Mouse (Mus musculus) ES-CJ7 (cell line): ENCODE measurements around the gene Rbks.
A peak's percentile ranks its signal among the peaks of the same experiment; 100 is the strongest.

Source experiments
- DNase-seq: peaks from one replicate; pipeline ENCODE4 v3.0.0; 2011; ENCODE audit warnings: low read depth, low spot score

Rbks gene

GRCm38 (mm10) chr5:31696971-31697643 lies at the start of gene Rbks:
TSS of gene Rbks (minus strand) at chr5:31697627.
- peak; percentile 16 for DNase-seq

GRCm38 (mm10) chr5:31742521-31743031 lies 45.1 kb upstream of the Rbks start:
- no peak for DNase-seq

GRCm38 (mm10) chr5:31741931-31742330 lies 44.5 kb upstream of the Rbks start:
- no peak for DNase-seq

GRCm38 (mm10) chr5:31732644-31733338 lies 35.4 kb upstream of the Rbks start:
- DNase-seq = no peak

GRCm38 (mm10) chr5:31727456-31727855 lies 30.0 kb upstream of the Rbks start:
- no peak for DNase-seq

- no peak for DNase-seq
Measured at GRCm38 (mm10) chr5:31725885-31726284, 28.5 kb upstream of the Rbks start.

- no peak for DNase-seq
Measured at GRCm38 (mm10) chr5:31724519-31724918, 27.1 kb upstream of the Rbks start.

- DNase-seq = no peak
Measured at GRCm38 (mm10) chr5:31715486-31716150, 18.2 kb upstream of the Rbks start.

GRCm38 (mm10) chr5:31713841-31714264 lies 16.4 kb upstream of the Rbks start:
- no peak for DNase-seq

- no peak for DNase-seq
Measured at GRCm38 (mm10) chr5:31713280-31713711, 15.9 kb upstream of the Rbks start.

- peak; percentile 38 for DNase-seq
Measured at GRCm38 (mm10) chr5:31709389-31709788, 12.0 kb upstream of the Rbks start.

- DNase-seq = no peak
Measured at GRCm38 (mm10) chr5:31706826-31707225, 9.4 kb upstream of the Rbks start.

GRCm38 (mm10) chr5:31704971-31705370 lies 7.5 kb upstream of the Rbks start:
- DNase-seq = no peak

GRCm38 (mm10) chr5:31699397-31699796 lies 2.0 kb upstream of the Rbks start:
- no peak for DNase-seq

- DNase-seq = no peak
Measured at GRCm38 (mm10) chr5:31698931-31699330, 1.5 kb upstream of the Rbks start.

- DNase-seq = peak; percentile 81
Measured at GRCm38 (mm10) chr5:31698297-31698726, 885 bp upstream of the Rbks start.

- peak; percentile 83 for DNase-seq
Measured at GRCm38 (mm10) chr5:31697644-31698296, 343 bp upstream of the Rbks start, which contains the start of gene Babam2. TSS of gene Babam2 (plus strand) at chr5:31697684.

- no peak for DNase-seq
Measured at GRCm38 (mm10) chr5:31693191-31693590, 4.2 kb downstream of the Rbks start.

- no peak for DNase-seq
Measured at GRCm38 (mm10) chr5:31687972-31688371, 9.5 kb downstream of the Rbks start.

- DNase-seq = no peak
Measured at GRCm38 (mm10) chr5:31686040-31686439, 11.4 kb downstream of the Rbks start.

GRCm38 (mm10) chr5:31682305-31682704 lies 15.1 kb downstream of the Rbks start:
- DNase-seq = no peak

GRCm38 (mm10) chr5:31680183-31680582 lies 17.2 kb downstream of the Rbks start:
- no peak for DNase-seq
